ENCODE assay signal across 20 mouse cellular contexts in genomic region chr7:131713076-131713475, GRCm38 (mm10).
DNase-seq lines count a peak whose midpoint lies in the region; ATAC-seq and TF ChIP-seq lines count a peak whose summit lies in the region.
"Had no signal": no experiment of that assay in that cellular context is flagged by ENCODE, and none has a peak within 500 bp of the region (broad histone marks: within the 10 kb centered on the region; RNA-seq: fewer than 3 reads in every experiment).

No protein-coding gene starts in this region.

- H3K9me3 ChIP-seq in forebrain, embryonic 14.5 days (replicated peaks; ENCODE audit: control insufficient read depth, low read length), result no peaks in the 10 kb centered on the region
- no peaks in the 10 kb centered on the region for H3K9me3 ChIP-seq in forebrain, embryonic 12.5 days
- no peaks in the 10 kb centered on the region for H3K9me3 ChIP-seq in midbrain, embryonic 15.5 days
- no peaks in the 10 kb centered on the region for H3K9me3 ChIP-seq in midbrain, postnatal 0 days (ENCODE audit: low read length)
- H3K9me3 ChIP-seq: embryonic facial prominence, embryonic 10.5 days; embryonic facial prominence, embryonic 12.5 days; forebrain, embryonic 15.5 days had no signal

- no peak overlapping the region for H3K27ac ChIP-seq in forebrain, embryonic 14.5 days (ENCODE audit: low read depth, low read length)
- H3K27ac ChIP-seq in forebrain, embryonic 12.5 days, result no peak overlapping the region
- H3K27ac ChIP-seq in midbrain, embryonic 15.5 days, result 0 out of 2 replicates have a peak overlapping the region, but pooled peaks have one; percentile 1
- no peak overlapping the region for H3K27ac ChIP-seq in midbrain, postnatal 0 days (ENCODE audit: low read depth, low read length)
- H3K27ac ChIP-seq: embryonic facial prominence, embryonic 10.5 days; embryonic facial prominence, embryonic 12.5 days; forebrain, embryonic 15.5 days had no signal

- DNase-seq in forebrain, embryonic 14.5 days (ENCODE audit: low spot score), result peak; percentile 59
- no peak for DNase-seq in midbrain, postnatal 0 days (ENCODE audit: low spot score)
- no peak for DNase-seq in gastrocnemius, postnatal 4 days (ENCODE audit: low spot score in 2 of 2)
- DNase-seq: adrenal gland, adult 2 months; adrenal gland, postnatal 10 days; adrenal gland, postnatal 25 days; B cell, adult 2 months; cerebellum, adult 11-12 months; cerebellum, adult 2 months; cerebellum, adult 9-10 months; cerebellum, postnatal 10 days; cerebellum, postnatal 25 days; forebrain, postnatal 0 days had no signal

- no peaks in the 10 kb centered on the region for H3K36me3 ChIP-seq in forebrain, embryonic 14.5 days (ENCODE audit: control insufficient read depth, insufficient read depth, low read length)
- no peaks in the 10 kb centered on the region for H3K36me3 ChIP-seq in forebrain, embryonic 12.5 days (replicated peaks)
- no peaks in the 10 kb centered on the region for H3K36me3 ChIP-seq in midbrain, embryonic 15.5 days (replicated peaks)
- no peaks in the 10 kb centered on the region for H3K36me3 ChIP-seq in midbrain, postnatal 0 days (ENCODE audit: insufficient read depth, low read length)
- H3K36me3 ChIP-seq: embryonic facial prominence, embryonic 10.5 days; embryonic facial prominence, embryonic 12.5 days; forebrain, embryonic 15.5 days; G1E had no signal

- H3K27me3 ChIP-seq in forebrain, embryonic 14.5 days (replicated peaks; ENCODE audit: control insufficient read depth, insufficient read depth, low read length), result peaks cover 60% of the 10 kb centered on the region
- H3K27me3 ChIP-seq in forebrain, embryonic 12.5 days, result peaks cover 90% of the 10 kb centered on the region
- no peaks in the 10 kb centered on the region; the same call in 1 of the 2 replicates for H3K27me3 ChIP-seq in midbrain, embryonic 15.5 days (replicated peaks)
- H3K27me3 ChIP-seq in midbrain, postnatal 0 days (ENCODE audit: insufficient read depth, low read length), result no peaks in the 10 kb centered on the region

- ATAC-seq in forebrain, embryonic 14.5 days, result no peak
- ATAC-seq in forebrain, embryonic 12.5 days (ENCODE audit: low FRiP score), result no peak
- no peak for ATAC-seq in midbrain, embryonic 15.5 days (replicated peaks)
- ATAC-seq in midbrain, postnatal 0 days (ENCODE audit: low FRiP score), result no peak
- ATAC-seq: CD4-positive, CD25-positive, alpha-beta regulatory T cell, adult 4 months; forebrain, embryonic 15.5 days; forebrain, postnatal 0 days had no signal

- H3K4me3 ChIP-seq in forebrain, embryonic 14.5 days (ENCODE audit: low read depth, low read length), result no peak overlapping the region
- H3K4me3 ChIP-seq in forebrain, embryonic 12.5 days (replicated peaks), result no peak overlapping the region
- H3K4me3 ChIP-seq in midbrain, embryonic 15.5 days, result no peak overlapping the region
- no peak overlapping the region for H3K4me3 ChIP-seq in midbrain, postnatal 0 days (ENCODE audit: low read depth, low read length)
- H3K4me3 ChIP-seq: embryonic facial prominence, embryonic 10.5 days; embryonic facial prominence, embryonic 12.5 days; forebrain, embryonic 15.5 days had no signal

- peaks cover 4% of the 10 kb centered on the region; the same call in 1 of the 2 replicates for H3K4me1 ChIP-seq in forebrain, embryonic 14.5 days (ENCODE audit: control insufficient read depth, insufficient read depth, low read length)
- H3K4me1 ChIP-seq in forebrain, embryonic 12.5 days, result peaks cover 7% of the 10 kb centered on the region; the same call in 1 of the 2 replicates
- H3K4me1 ChIP-seq in midbrain, embryonic 15.5 days, result no peaks in the 10 kb centered on the region
- H3K4me1 ChIP-seq in midbrain, postnatal 0 days (ENCODE audit: insufficient read depth, low read length), result no peaks in the 10 kb centered on the region
- H3K4me1 ChIP-seq: embryonic facial prominence, embryonic 12.5 days had no signal

- H3K4me2 ChIP-seq in forebrain, embryonic 14.5 days (ENCODE audit: low read length), result no peak overlapping the region
- H3K4me2 ChIP-seq in forebrain, embryonic 12.5 days, result no peak overlapping the region
- no peak overlapping the region for H3K4me2 ChIP-seq in midbrain, embryonic 15.5 days
- no peak overlapping the region for H3K4me2 ChIP-seq in midbrain, postnatal 0 days (ENCODE audit: low read depth, low read length, poor library complexity, severe bottlenecking)
- H3K4me2 ChIP-seq: embryonic facial prominence, embryonic 12.5 days; forebrain, embryonic 15.5 days had no signal

- TF ChIP-seq CTCF in midbrain, postnatal 0 days (IDR thresholded peaks at IDR 0.05), result no peak

- 64% methylated on average over 9 of the region's 9 CpGs for WGBS in forebrain, embryonic 14.5 days
- 78% methylated on average over 9 of the region's 9 CpGs for WGBS in forebrain, embryonic 12.5 days
- WGBS in midbrain, embryonic 15.5 days, result 82% methylated on average over 9 of the region's 9 CpGs
- 81% methylated on average over 9 of the region's 9 CpGs for WGBS in midbrain, postnatal 0 days

- H3K9ac ChIP-seq in forebrain, embryonic 14.5 days (ENCODE audit: low read length), result no peak overlapping the region
- H3K9ac ChIP-seq in forebrain, embryonic 12.5 days, result no peak overlapping the region
- H3K9ac ChIP-seq in midbrain, embryonic 15.5 days, result no peak overlapping the region
- no peak overlapping the region for H3K9ac ChIP-seq in midbrain, postnatal 0 days (replicated peaks; ENCODE audit: low read length, poor library complexity, severe bottlenecking)
- H3K9ac ChIP-seq: embryonic facial prominence, embryonic 12.5 days; forebrain, embryonic 15.5 days; forebrain, postnatal 0 days had no signal
